Mouse (Mus musculus): Measurements from ENCODE around the gene Rfxank.

The Rfxank gene

GRCm38 (mm10) chr8:70104506-70104905 lies 34.4 kb downstream of the Rfxank start:
- DNase-seq = no peak

- no peak for DNase-seq
These were observed 38.7 kb downstream of the Rfxank start for GRCm38 (mm10) chr8:70100241-70100640.

- DNase-seq = no peak
These were observed 39.7 kb downstream of the Rfxank start for GRCm38 (mm10) chr8:70099276-70099675.

- DNase-seq = no peak
These were observed 46.2 kb downstream of the Rfxank start for GRCm38 (mm10) chr8:70092786-70093185.

- no peak for DNase-seq
These were observed 49.5 kb downstream of the Rfxank start for GRCm38 (mm10) chr8:70089296-70089960.

- DNase-seq = peak; percentile 94
These were observed 50.9 kb downstream of the Rfxank start for GRCm38 (mm10) chr8:70087836-70088650.

- no peak for DNase-seq
These were observed 51.7 kb downstream of the Rfxank start for GRCm38 (mm10) chr8:70087237-70087636.

- no peak for DNase-seq
These were observed 52.8 kb downstream of the Rfxank start for GRCm38 (mm10) chr8:70086151-70086550.

GRCm38 (mm10) chr8:70084191-70085065 lies 54.5 kb downstream of the Rfxank start:
- no peak for DNase-seq

- DNase-seq = no peak
These were observed 55.7 kb downstream of the Rfxank start, which contains the start of gene Hapln4 for GRCm38 (mm10) chr8:70083285-70083684. Gene Hapln4 (plus strand): TSS chr8:70083457.

- no peak for DNase-seq
These were observed 57.0 kb downstream of the Rfxank start for GRCm38 (mm10) chr8:70081976-70082375.

Measured in heart, adult 11 months (tissue).